Mouse (Mus musculus) thymus, postnatal 25 days (tissue): ENCODE measurements around the gene Rnf5.

ENCODE experiments used
- DNase-seq: peaks from one replicate; pipeline ENCODE4 v3.0.0; 2022

Gene Rnf5

DNA sequence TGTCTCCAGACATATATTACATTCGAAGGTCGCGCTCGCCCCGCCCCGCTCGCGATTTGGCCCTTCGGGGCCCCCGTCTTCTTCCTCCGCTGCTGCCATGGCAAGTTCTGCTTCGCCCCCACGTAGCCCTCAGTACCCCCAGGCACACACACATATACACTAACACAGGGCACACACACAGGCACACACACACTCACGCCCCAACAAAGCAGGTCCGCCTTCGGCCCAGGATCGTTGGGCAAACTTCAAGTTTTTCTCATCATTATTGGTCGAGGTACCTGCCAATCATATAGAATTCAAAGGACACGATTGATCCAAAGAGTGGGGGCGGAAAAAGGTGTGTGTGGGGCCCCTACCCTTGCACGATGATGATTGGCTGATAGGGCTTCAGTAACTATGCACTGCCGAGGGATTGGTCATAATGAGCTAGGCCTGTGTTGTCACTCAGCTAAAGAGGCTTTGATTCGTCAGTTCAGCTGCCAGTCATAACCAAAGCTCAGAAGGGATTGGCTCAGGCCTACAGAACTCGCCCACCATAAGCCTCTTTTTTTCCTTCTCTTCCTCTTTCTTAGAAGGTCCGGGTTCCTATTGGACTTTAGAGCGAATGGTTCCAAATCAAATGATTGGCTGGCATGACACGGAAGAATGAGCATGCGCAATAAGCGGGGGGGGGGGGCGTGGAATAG is at the start of gene Rnf5:
Gene Rnf5, minus strand, starts transcription at position 316 of the 686 bp plus-strand sequence.
- DNase-seq: peak; percentile 98

GRCm38 (mm10) chr17:34652985-34653384 is 49.5 kb upstream of the Rnf5 start:
- no peak for DNase-seq

DNA sequence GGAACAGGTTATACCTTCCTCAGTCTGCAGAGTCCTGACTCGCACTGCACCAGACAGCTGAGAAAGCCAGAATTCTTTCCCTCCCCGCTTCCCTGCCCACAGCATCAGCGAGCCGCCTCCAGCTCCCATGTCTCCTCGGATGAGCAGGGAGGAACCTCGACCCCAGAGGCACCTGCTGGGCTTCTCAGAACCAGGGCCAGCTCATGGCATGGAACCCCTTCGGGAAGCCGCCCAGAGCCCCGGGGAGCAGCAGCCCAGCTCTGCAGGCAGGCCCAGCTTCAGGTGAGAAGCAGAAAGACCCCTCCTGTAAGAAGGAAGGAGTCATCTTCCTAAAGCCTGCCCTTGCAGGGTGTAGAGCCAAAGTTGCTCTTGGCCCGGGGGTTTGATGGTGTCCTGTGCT is 49.1 kb upstream of the Rnf5 start:
- no peak for DNase-seq

- peak; percentile 70 for DNase-seq
These were observed 48.2 kb upstream of the Rnf5 start for GRCm38 (mm10) chr17:34651507-34652221.

- DNase-seq: no peak
These were observed 47.3 kb upstream of the Rnf5 start for GRCm38 (mm10) chr17:34650781-34651180.

GRCm38 (mm10) chr17:34649106-34649864 is 45.8 kb upstream of the Rnf5 start:
- no peak for DNase-seq

- DNase-seq: no peak
These were observed 44.8 kb upstream of the Rnf5 start for GRCm38 (mm10) chr17:34648141-34648890.

- DNase-seq: peak; percentile 92
These were observed 43.7 kb upstream of the Rnf5 start, which contains the start of gene Atf6b for GRCm38 (mm10) chr17:34646906-34647787. Atf6b (plus strand) TSS chr17:34647146.

- DNase-seq: no peak
These were observed 42.5 kb upstream of the Rnf5 start for GRCm38 (mm10) chr17:34645831-34646511.

DNA sequence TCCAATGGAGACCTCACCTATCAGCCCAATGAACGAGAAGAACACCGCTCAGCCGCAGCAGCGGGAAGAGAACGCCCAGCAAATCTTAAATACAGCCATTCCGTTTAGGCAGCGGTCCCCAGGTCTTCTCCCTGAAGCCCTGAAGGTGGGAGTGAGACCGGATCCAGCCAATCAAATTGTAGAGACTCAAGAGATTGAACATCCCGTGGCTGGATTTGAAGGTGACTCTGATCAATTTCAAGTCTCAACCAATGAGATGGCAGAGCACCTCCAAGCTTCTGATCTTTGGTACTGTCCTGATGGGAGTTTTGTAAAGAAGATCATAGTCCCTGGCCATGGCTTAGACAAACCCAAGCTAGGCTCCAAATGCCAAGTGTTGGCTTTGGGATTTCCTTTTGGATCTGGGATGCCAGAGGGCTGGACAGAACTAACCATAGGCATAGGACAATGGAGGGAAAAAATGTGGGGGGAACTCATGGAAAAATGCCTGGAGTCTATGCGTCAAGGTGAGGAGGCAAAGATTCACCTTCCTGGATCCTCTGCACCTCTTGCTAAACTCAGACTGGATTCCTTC is 41.9 kb upstream of the Rnf5 start:
- no peak for DNase-seq

- DNase-seq: peak; percentile 97
These were observed 41.1 kb upstream of the Rnf5 start, which contains the start of gene Fkbpl for GRCm38 (mm10) chr17:34644608-34645007. Fkbpl (plus strand) TSS chr17:34644764.

DNA sequence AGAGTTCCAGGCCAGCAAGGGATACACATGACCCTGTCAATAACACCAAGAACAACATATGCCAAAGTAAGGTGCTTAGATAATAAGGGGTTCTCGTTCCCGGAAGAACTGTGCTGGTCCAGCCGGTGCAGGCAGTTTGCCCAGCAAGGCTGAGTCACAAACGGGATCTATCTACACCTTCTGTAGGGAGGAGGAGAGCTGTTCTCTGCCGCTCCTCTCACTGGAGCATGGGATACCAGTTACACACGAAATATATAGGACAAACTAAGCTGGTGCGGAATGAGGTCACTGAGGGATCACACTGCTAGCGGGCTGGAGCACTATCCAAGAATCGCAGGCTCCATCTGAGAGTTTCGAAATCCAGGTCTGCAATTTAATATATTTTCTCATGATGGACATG is 40.5 kb upstream of the Rnf5 start:
- DNase-seq: no peak

DNA sequence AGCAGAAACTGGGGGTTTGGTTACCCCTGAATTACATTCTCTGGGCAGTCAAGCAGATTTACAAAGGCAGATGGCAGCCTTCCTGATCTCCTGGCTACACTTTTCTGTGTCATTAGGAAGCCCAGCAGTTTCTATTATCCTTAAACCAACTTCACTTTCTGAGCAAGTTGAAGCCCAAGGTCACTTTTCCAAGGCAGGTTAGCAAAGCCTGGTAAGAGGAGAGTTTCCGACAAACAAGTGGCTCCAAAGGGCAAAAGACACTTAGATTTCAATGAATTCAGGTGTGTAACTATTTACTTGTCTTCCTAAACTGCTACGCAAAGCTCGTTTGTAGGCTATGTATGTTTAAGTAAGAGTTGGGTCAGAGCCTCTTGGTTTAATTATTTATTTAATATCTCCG is 39.9 kb upstream of the Rnf5 start:
- DNase-seq: no peak

GRCm38 (mm10) chr17:34641945-34642344 is 38.5 kb upstream of the Rnf5 start:
- DNase-seq: no peak

DNA sequence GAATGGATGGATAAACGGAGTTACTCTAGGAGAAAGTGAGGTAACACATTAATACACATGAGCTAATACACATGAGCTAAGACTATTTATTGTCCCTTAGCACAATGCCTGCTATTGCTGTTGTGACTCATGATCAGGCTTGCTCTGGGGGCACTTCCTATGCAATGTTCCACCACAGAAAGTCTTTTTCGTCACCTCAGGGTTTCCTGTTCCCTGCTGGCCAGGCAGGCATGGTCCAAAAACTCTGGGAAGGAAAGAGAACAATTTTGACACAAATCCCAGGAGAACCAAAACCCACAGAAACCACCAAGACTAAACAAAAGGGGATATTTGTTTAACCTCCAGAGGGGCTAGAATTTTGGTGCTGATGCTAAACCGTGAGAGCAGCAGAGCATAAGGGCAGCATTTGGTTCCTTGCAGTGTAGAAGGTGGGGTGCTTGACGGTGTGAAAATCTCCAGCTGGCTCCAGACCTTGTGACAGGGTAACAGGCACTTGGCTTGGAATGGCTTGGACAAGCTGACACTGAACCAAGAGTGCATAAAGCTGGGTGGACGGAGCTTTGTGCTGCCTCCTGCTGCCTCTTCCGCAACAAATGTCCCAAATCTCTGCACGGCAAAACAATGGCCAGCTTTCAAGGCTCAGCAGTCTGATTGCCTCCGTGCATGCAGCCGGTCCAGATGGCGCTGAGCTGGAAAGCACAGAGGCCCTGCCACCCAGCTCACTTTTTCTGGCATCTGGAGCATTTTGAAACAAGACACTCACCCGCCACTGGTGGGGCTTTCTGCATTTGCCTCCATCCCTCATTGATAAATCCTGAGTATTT is 37.5 kb upstream of the Rnf5 start:
- no peak for DNase-seq

GRCm38 (mm10) chr17:34639461-34640255 is 36.2 kb upstream of the Rnf5 start:
- no peak for DNase-seq

GRCm38 (mm10) chr17:34637459-34637858 is 34.0 kb upstream of the Rnf5 start:
- DNase-seq: no peak

- DNase-seq: no peak
These were observed 32.2 kb upstream of the Rnf5 start for GRCm38 (mm10) chr17:34635671-34636070.

- DNase-seq: peak; percentile 89
These were observed 28.8 kb upstream of the Rnf5 start for GRCm38 (mm10) chr17:34632261-34632691.
